Mouse (Mus musculus): ENCODE measurements at regions not wholly inside any gene's neighbourhood (a gene's known extent, or its start where the extent isn't known, plus 50 kb on each side); places are given as distances from the start of the nearest gene placed in this dataset.

GRCm38 (mm10) chr3:140874070-140874895 lies 337.9 kb downstream of the Pdha2 start:
- H3K27me3 ChIP-seq (replicated peaks) = no peaks in the 10 kb centered on the region
- TF ChIP-seq ZMIZ1 (IDR thresholded peaks at IDR 0.05; ENCODE audit: low read depth, low read length) = no peak
- TF ChIP-seq HCFC1 (IDR thresholded peaks at IDR 0.05; ENCODE audit: low read depth, low read length) = no peak
- TF ChIP-seq E2F4 (IDR thresholded peaks at IDR 0.05; ENCODE audit: insufficient replicate concordance, low read depth, low read length) = no peak
- TF ChIP-seq EP300 (IDR thresholded peaks at IDR 0.05; ENCODE audit: low read length) = no peak
- no peak for TF ChIP-seq JUND (conservative IDR thresholded peaks at IDR 0.05; ENCODE audit: low read depth, low read length)
- no peak for TF ChIP-seq TCF12 (IDR thresholded peaks at IDR 0.05; ENCODE audit: low read depth, low read length)
- no peak for TF ChIP-seq MXI1 (IDR thresholded peaks at IDR 0.05; ENCODE audit: low read depth, low read length)
- no peak overlapping the region for H3K4me3 ChIP-seq (replicated peaks in 1 of 3; ENCODE audit: low read depth in 2 of 3, low read length in 2 of 3, poor library complexity in 1 of 3)
- no peaks in the 10 kb centered on the region for H3K9me3 ChIP-seq (replicated peaks; ENCODE audit: low read length)
- in situ Hi-C loops (cut with MboI; ENCODE audit: low pct_ligation_motif_present, low pct_unique_long_range_greater_than_20kb, low sequenced_read_pairs) (no loop called here), dilution Hi-C loops (cut with MboI; ENCODE audit: extremely low pct_ligation_motif_present, extremely low pct_unique_long_range_greater_than_20kb, low sequenced_read_pairs) (no loop called here)
- H3K4me2 ChIP-seq (ENCODE audit: insufficient read depth, low read depth, poor library complexity, severe bottlenecking) = no peak overlapping the region; the same call in 1 of the 2 replicates
- no peaks in the 10 kb centered on the region for H3K36me3 ChIP-seq (replicated peaks in 1 of 2; ENCODE audit: control insufficient read depth in 1 of 2, insufficient read depth in 1 of 2, low read length in 1 of 2)
- H3K4me1 ChIP-seq (ENCODE audit: control insufficient read depth in 1 of 2, insufficient read depth in 2 of 2) = peaks cover 2% of the 10 kb centered on the region in 2 experiments; a peak in 1 of 4 replicates
- DNase-seq (ENCODE audit: extremely low read depth) = no peak
- H3K9ac ChIP-seq (ENCODE audit: insufficient read depth, low read depth) = no peak overlapping the region
- H3K27ac ChIP-seq (ENCODE audit: insufficient read depth, low read depth) = no peak overlapping the region
- H3K79me2 ChIP-seq (replicated peaks; ENCODE audit: control insufficient read depth, extremely low read depth, insufficient read depth, poor library complexity, severe bottlenecking) = no peaks in the 10 kb centered on the region

GRCm38 (mm10) chr3:140872511-140872910 lies 339.6 kb downstream of the Pdha2 start:
- TF ChIP-seq HCFC1 (IDR thresholded peaks at IDR 0.05; ENCODE audit: low read depth, low read length) = no peak
- no peak for TF ChIP-seq JUND (conservative IDR thresholded peaks at IDR 0.05; ENCODE audit: low read depth, low read length)
- TF ChIP-seq ZC3H11A (IDR thresholded peaks at IDR 0.05; ENCODE audit: low read depth, low read length) = no peak
- no peak for TF ChIP-seq MAZ (IDR thresholded peaks at IDR 0.05; ENCODE audit: low read depth, low read length)
- no peak for TF ChIP-seq ETS1 (conservative IDR thresholded peaks at IDR 0.05; ENCODE audit: low read depth, low read length)
- TF ChIP-seq BHLHE40 (IDR thresholded peaks at IDR 0.05; ENCODE audit: low read depth, low read length) = no peak
- no peak for TF ChIP-seq RAD21 (IDR thresholded peaks at IDR 0.05; ENCODE audit: low read depth, low read length)
- TF ChIP-seq POLR2A (IDR thresholded peaks at IDR 0.05; ENCODE audit: low read depth, low read length) = no peak
- TF ChIP-seq POLR2AphosphoS2 (IDR thresholded peaks at IDR 0.05; ENCODE audit: low read depth, low read length) = no peak
- TF ChIP-seq NELFE (IDR thresholded peaks at IDR 0.05; ENCODE audit: low read depth, low read length) = no peak
- no peak for TF ChIP-seq E2F4 (IDR thresholded peaks at IDR 0.05; ENCODE audit: insufficient replicate concordance, low read depth, low read length)
- no peak for TF ChIP-seq USF2 (conservative IDR thresholded peaks at IDR 0.05; ENCODE audit: low read depth, low read length)
- TF ChIP-seq ZNF384 (IDR thresholded peaks at IDR 0.05; ENCODE audit: low read depth, low read length) = no peak
- no peak overlapping the region for H3K4me2 ChIP-seq (ENCODE audit: insufficient read depth, low read depth, poor library complexity, severe bottlenecking)
- H3K27ac ChIP-seq (ENCODE audit: insufficient read depth, low read depth) = no peak overlapping the region
- H3K27me3 ChIP-seq (replicated peaks) = no peaks in the 10 kb centered on the region
- no peaks in the 10 kb centered on the region for H3K79me2 ChIP-seq (replicated peaks; ENCODE audit: control insufficient read depth, extremely low read depth, insufficient read depth, poor library complexity, severe bottlenecking)
- dilution Hi-C loops (cut with MboI; ENCODE audit: extremely low pct_ligation_motif_present, extremely low pct_unique_long_range_greater_than_20kb, low sequenced_read_pairs) = no loop called here
- H3K9me3 ChIP-seq (replicated peaks; ENCODE audit: low read length) = no peaks in the 10 kb centered on the region
- no peak overlapping the region for H3K9ac ChIP-seq (ENCODE audit: insufficient read depth, low read depth)
- no peaks in the 10 kb centered on the region for H3K36me3 ChIP-seq (replicated peaks in 1 of 2; ENCODE audit: control insufficient read depth in 1 of 2, insufficient read depth in 1 of 2, low read length in 1 of 2)
- no peak for DNase-seq (ENCODE audit: extremely low read depth)
- in situ Hi-C loops (cut with MboI; ENCODE audit: low pct_ligation_motif_present, low pct_unique_long_range_greater_than_20kb, low sequenced_read_pairs) = no loop called here
- H3K4me3 ChIP-seq (replicated peaks in 1 of 3; ENCODE audit: low read depth in 2 of 3, low read length in 2 of 3, poor library complexity in 1 of 3) = no peak overlapping the region
- peaks cover 2% of the 10 kb centered on the region in 2 experiments; a peak in 1 of 4 replicates for H3K4me1 ChIP-seq (ENCODE audit: control insufficient read depth in 1 of 2, insufficient read depth in 2 of 2)

All from CH12.LX (cell line).